31 mouse cellular contexts compared by ENCODE assay signal in genomic region chr16:15354901-15355300, GRCm38 (mm10). TPM values are rescaled to one million over a fixed set of nuclear protein-coding genes. Genes with fewer than 3 reads are reported as not detected.
DNase-seq lines count a peak whose midpoint lies in the region; ATAC-seq and TF ChIP-seq lines count a peak whose summit lies in the region.
"Had no signal": no experiment of that assay in that cellular context is flagged by ENCODE, and none has a peak within 500 bp of the region (broad histone marks: within the 10 kb centered on the region; RNA-seq: fewer than 3 reads in every experiment).

No protein-coding gene starts in this region.

- TF ChIP-seq CTCF in stomach, postnatal 0 days (IDR thresholded peaks at IDR 0.05; ENCODE audit: low read depth): no peak

- no peak overlapping the region for H3K4me2 ChIP-seq in embryonic facial prominence, embryonic 13.5 days
- no peak overlapping the region for H3K4me2 ChIP-seq in lung, embryonic 15.5 days
- no peak overlapping the region for H3K4me2 ChIP-seq in stomach, postnatal 0 days (replicated peaks; ENCODE audit: low read depth)
- H3K4me2 ChIP-seq: embryonic facial prominence, embryonic 12.5 days; forebrain, embryonic 15.5 days; heart, embryonic 13.5 days; hindbrain, embryonic 15.5 days; intestine, embryonic 15.5 days; limb, embryonic 12.5 days; liver, embryonic 11.5 days; neural tube, embryonic 13.5 days had no signal

- H3K36me3 ChIP-seq in embryonic facial prominence, embryonic 13.5 days: no peaks in the 10 kb centered on the region
- H3K36me3 ChIP-seq in embryonic facial prominence, embryonic 10.5 days (replicated peaks): no peaks in the 10 kb centered on the region
- no peaks in the 10 kb centered on the region for H3K36me3 ChIP-seq in lung, embryonic 15.5 days
- no peaks in the 10 kb centered on the region for H3K36me3 ChIP-seq in stomach, postnatal 0 days (ENCODE audit: control insufficient read depth, insufficient read depth, low read length)
- H3K36me3 ChIP-seq: embryonic facial prominence, embryonic 12.5 days; forebrain, embryonic 15.5 days; heart, embryonic 13.5 days; hindbrain, embryonic 15.5 days; intestine, embryonic 15.5 days; limb, embryonic 12.5 days; neural tube, embryonic 13.5 days had no signal

- no peak overlapping the region for H3K9ac ChIP-seq in embryonic facial prominence, embryonic 13.5 days
- no peak overlapping the region for H3K9ac ChIP-seq in lung, embryonic 15.5 days
- H3K9ac ChIP-seq in stomach, postnatal 0 days (ENCODE audit: low read length): no peak overlapping the region
- H3K9ac ChIP-seq: embryonic facial prominence, embryonic 12.5 days; forebrain, embryonic 15.5 days; heart, embryonic 13.5 days; hindbrain, embryonic 15.5 days; intestine, embryonic 15.5 days; limb, embryonic 12.5 days; liver, postnatal 0 days; neural tube, embryonic 13.5 days had no signal

- DNase-seq in embryonic facial prominence, embryonic 10.5 days (ENCODE audit: low spot score): no peak
- DNase-seq in lung, postnatal 4 days: no peak
- DNase-seq in right cerebral cortex, postnatal 14 days: peak; percentile 10
- no peak for DNase-seq in right cerebral cortex, adult 18-20 months
- DNase-seq in stomach, postnatal 0 days (ENCODE audit: low spot score): no peak
- DNase-seq in kidney, adult 9 months: no peak
- DNase-seq: adrenal gland, postnatal 36 days; cerebellum, adult 11-12 months; cerebellum, postnatal 10 days; gastrocnemius, postnatal 10 days; heart, adult 2 months; kidney, postnatal 25 days; layer of hippocampus, postnatal 36 days; liver, postnatal 0 days; retina, postnatal 1 day; thymus, postnatal 36 days had no signal

- no peak overlapping the region for H3K4me3 ChIP-seq in embryonic facial prominence, embryonic 13.5 days
- H3K4me3 ChIP-seq in embryonic facial prominence, embryonic 10.5 days: no peak overlapping the region
- H3K4me3 ChIP-seq in lung, embryonic 15.5 days: no peak overlapping the region
- no peak overlapping the region for H3K4me3 ChIP-seq in stomach, postnatal 0 days (ENCODE audit: low read depth, low read length)
- H3K4me3 ChIP-seq: embryonic facial prominence, embryonic 12.5 days; forebrain, embryonic 15.5 days; heart, adult 2 months; heart, embryonic 13.5 days; hindbrain, embryonic 15.5 days; intestine, embryonic 15.5 days; layer of hippocampus, adult 2 months; limb, embryonic 12.5 days; myocyte; neural tube, embryonic 13.5 days had no signal

- H3K27me3 ChIP-seq in embryonic facial prominence, embryonic 13.5 days: no peaks in the 10 kb centered on the region
- no peaks in the 10 kb centered on the region for H3K27me3 ChIP-seq in embryonic facial prominence, embryonic 10.5 days (replicated peaks; ENCODE audit: low read depth, poor library complexity, severe bottlenecking)
- no peaks in the 10 kb centered on the region for H3K27me3 ChIP-seq in lung, embryonic 15.5 days
- no peaks in the 10 kb centered on the region for H3K27me3 ChIP-seq in stomach, postnatal 0 days (ENCODE audit: control insufficient read depth, insufficient read depth, low read length)
- H3K27me3 ChIP-seq: embryonic facial prominence, embryonic 12.5 days; forebrain, embryonic 15.5 days; heart, embryonic 13.5 days; hindbrain, embryonic 15.5 days; intestine, embryonic 15.5 days; limb, embryonic 12.5 days; neural tube, embryonic 13.5 days had no signal

- H3K27ac ChIP-seq in embryonic facial prominence, embryonic 13.5 days: peak overlapping the region; percentile 4; the same call in 1 of the 2 replicates
- no peak overlapping the region for H3K27ac ChIP-seq in embryonic facial prominence, embryonic 10.5 days (replicated peaks)
- no peak overlapping the region; the same call in 1 of the 2 replicates for H3K27ac ChIP-seq in lung, embryonic 15.5 days
- peak overlapping the region; percentile 1; the same call in 1 of the 2 replicates for H3K27ac ChIP-seq in stomach, postnatal 0 days (replicated peaks)
- H3K27ac ChIP-seq: embryonic facial prominence, embryonic 12.5 days; forebrain, embryonic 15.5 days; heart, adult 2 months; heart, embryonic 13.5 days; hindbrain, embryonic 15.5 days; intestine, embryonic 15.5 days; layer of hippocampus, adult 2 months; limb, embryonic 12.5 days; neural tube, embryonic 13.5 days had no signal

- WGBS in embryonic facial prominence, embryonic 13.5 days: 37% methylated on average over 2 of the region's 2 CpGs
- WGBS in embryonic facial prominence, embryonic 10.5 days: 70% methylated on average over 2 of the region's 2 CpGs
- WGBS in lung, embryonic 15.5 days: 19% methylated on average over 2 of the region's 2 CpGs
- WGBS in stomach, postnatal 0 days: 18% methylated on average over 2 of the region's 2 CpGs

- peaks cover 5% of the 10 kb centered on the region for H3K4me1 ChIP-seq in embryonic facial prominence, embryonic 13.5 days
- no peaks in the 10 kb centered on the region for H3K4me1 ChIP-seq in embryonic facial prominence, embryonic 10.5 days
- peaks cover 24% of the 10 kb centered on the region; the same call in 1 of the 2 replicates for H3K4me1 ChIP-seq in lung, embryonic 15.5 days
- 0 out of 2 replicates have a peak, but pooled peaks cover 2% of the 10 kb centered on the region for H3K4me1 ChIP-seq in stomach, postnatal 0 days (replicated peaks; ENCODE audit: control insufficient read depth, insufficient read depth)
- H3K4me1 ChIP-seq: embryonic facial prominence, embryonic 12.5 days; forebrain, embryonic 15.5 days; hindbrain, embryonic 15.5 days; intestine, embryonic 15.5 days; limb, embryonic 12.5 days; neural tube, embryonic 13.5 days had no signal

- no peak for TF ChIP-seq EP300 in stomach, postnatal 0 days (optimal IDR thresholded peaks at IDR 0.05)

- ATAC-seq in embryonic facial prominence, embryonic 13.5 days (ENCODE audit: insufficient number of reproducible peaks, insufficient read depth, low FRiP score, low TSS enrichment, low read depth): no peak
- ATAC-seq in lung, embryonic 15.5 days (ENCODE audit: borderline replicate concordance, extremely low read depth, low FRiP score, low TSS enrichment): peak; percentile 16; the same call in 1 of the 2 replicates
- ATAC-seq in stomach, postnatal 0 days (ENCODE audit: low FRiP score, low TSS enrichment): peak; percentile 61; the same call in 1 of the 2 replicates
- ATAC-seq: forebrain, embryonic 15.5 days; intestine, embryonic 15.5 days; liver, postnatal 0 days; midbrain, embryonic 16.5 days had no signal

- no peaks in the 10 kb centered on the region for H3K9me3 ChIP-seq in embryonic facial prominence, embryonic 13.5 days
- H3K9me3 ChIP-seq in embryonic facial prominence, embryonic 10.5 days: no peaks in the 10 kb centered on the region
- no peaks in the 10 kb centered on the region for H3K9me3 ChIP-seq in lung, embryonic 15.5 days
- H3K9me3 ChIP-seq in stomach, postnatal 0 days (ENCODE audit: control insufficient read depth, low read length): no peaks in the 10 kb centered on the region
- H3K9me3 ChIP-seq: embryonic facial prominence, embryonic 12.5 days; forebrain, embryonic 15.5 days; heart, embryonic 13.5 days; hindbrain, embryonic 15.5 days; intestine, embryonic 15.5 days; limb, embryonic 12.5 days; neural tube, embryonic 13.5 days had no signal

RNA-seq across cellular contexts. Expression of gene Gm21897, which starts 37.6 kb away (rescaled TPM):
- not detected in 2 replicates for polyA plus RNA-seq in embryonic facial prominence, embryonic 13.5 days (2015; fragmentation: Nextera tagmentation; extraction: Ambion mirVana)
- polyA plus RNA-seq in embryonic facial prominence, embryonic 10.5 days (2016; fragmentation: Nextera tagmentation; extraction: Ambion mirVana): not detected in 2 replicates
- polyA plus RNA-seq in lung, embryonic 15.5 days (2015; fragmentation: Nextera tagmentation; extraction: Ambion mirVana): not detected in 2 replicates
- polyA plus RNA-seq in stomach, postnatal 0 days (2015; fragmentation: Nextera tagmentation; extraction: Ambion mirVana): not detected in 2 replicates
- polyA plus RNA-seq: embryonic facial prominence, embryonic 12.5 days; forebrain, embryonic 15.5 days; heart, adult 2 months; heart, embryonic 13.5 days; hindbrain, embryonic 15.5 days; intestine, embryonic 15.5 days; kidney, embryonic 14.5 days; limb, embryonic 12.5 days; liver, embryonic 11.5 days; liver, postnatal 0 days; midbrain, embryonic 16.5 days; myocyte; neural tube, embryonic 13.5 days; small intestine, adult 2 months had no signal

Comparison
In these comparisons a context has a peak if more than half of its experiments do, and no peak if none do; other contexts are left out.
1. H3K27ac ChIP-seq: peak in embryonic facial prominence, embryonic 13.5 days (single experiment) and stomach, postnatal 0 days (single experiment); none in embryonic facial prominence, embryonic 10.5 days (single experiment) and lung, embryonic 15.5 days (single experiment).